Mouse (Mus musculus) central nervous system, embryonic 18 days (tissue): ENCODE results near the gene Slc19a3. TPM values are rescaled to one million over a fixed set of nuclear protein-coding genes. Genes with fewer than 3 reads are reported as not detected.

Experiments
- polyA plus RNA-seq: library from polyadenylated mRNA; depleted of rRNA; stranded (reverse); fragments of >200 nt; gene quantifications from 2 replicates; pipeline ENCODE4 v1.2.3, GENCODE M21; 2012; rRNA removed

Gene Slc19a3
- 2.0 TPM in 2 replicates for polyA plus RNA-seq

GRCm38 (mm10) chr1:83038109-83038672, at the start of gene Slc19a3:
Gene Slc19a3 (minus strand): TSS chr1:83038448.

GRCm38 (mm10) chr1:83060643-83061042, 22.4 kb upstream of the Slc19a3 start, which contains the start of gene Krtap28-13:
Gene Krtap28-13 (plus strand): TSS chr1:83060930.

DNA sequence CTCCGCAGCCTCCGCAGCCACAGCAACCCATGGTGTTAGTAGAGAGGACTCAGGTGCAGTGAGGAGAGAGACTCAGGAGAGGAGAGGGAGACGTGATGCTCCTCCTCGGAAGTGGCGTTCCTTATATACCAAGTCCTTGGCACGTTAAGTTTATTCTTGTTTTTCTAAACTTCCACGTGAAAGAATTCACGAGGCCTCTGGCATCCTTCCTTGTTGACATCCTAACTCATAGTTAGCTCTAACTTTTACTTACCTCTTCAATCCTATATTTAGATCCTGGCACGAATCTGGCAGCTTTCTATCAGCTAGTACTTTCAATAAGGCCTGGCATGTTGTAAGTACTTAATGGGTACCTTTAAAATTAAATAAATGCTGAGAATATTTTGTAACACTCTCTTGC, 21.0 kb upstream of the Slc19a3 start, which contains the start of gene A030005K14Rik:
Gene A030005K14Rik (minus strand): TSS at position 101 of the 400 bp plus-strand sequence.

GRCm38 (mm10) chr1:83044882-83045427, 6.7 kb upstream of the Slc19a3 start, which contains the start of gene Gm47969:
Gene Gm47969 (plus strand): TSS chr1:83044932.

GRCm38 (mm10) chr1:83042380-83042779, 4.1 kb upstream of the Slc19a3 start, which contains the start of gene Krtap28-10:
Gene Krtap28-10 (minus strand): TSS chr1:83042480.

GRCm38 (mm10) chr1:83000306-83000705, 37.9 kb downstream of the Slc19a3 start, which contains the start of gene Gm47959:
Gene Gm47959 (plus strand): TSS chr1:83000548.

Other genes starting within 250 kb of the Slc19a3 start
- 54.6 and 57.5 TPM in 2 replicates for gene Agfg1, start 199.0 kb downstream of the Slc19a3 start, polyA plus RNA-seq
- gene A030005L19Rik, start 125.1 kb downstream of the Slc19a3 start, polyA plus RNA-seq = 1.8 and 2.0 TPM in 2 replicates
- gene A030014E15Rik, start 113.5 kb downstream of the Slc19a3 start, polyA plus RNA-seq = 0.12 and 0.18 TPM in 2 replicates
- gene Gm6217, start 107.0 kb downstream of the Slc19a3 start, polyA plus RNA-seq = not detected in 2 replicates
- gene A030003K21Rik, start 95.1 kb downstream of the Slc19a3 start, polyA plus RNA-seq = not detected in 2 replicates
- gene Gm7544, start 82.4 kb downstream of the Slc19a3 start, polyA plus RNA-seq = not detected in 2 replicates
- gene Gm47955, start 78.2 kb downstream of the Slc19a3 start, polyA plus RNA-seq = not detected in 2 replicates
- gene Gm47959, start 37.9 kb downstream of the Slc19a3 start, polyA plus RNA-seq = not detected in 2 replicates
- gene Krtap28-10, start 4.0 kb upstream of the Slc19a3 start, polyA plus RNA-seq = not detected in 2 replicates
- gene Gm47969, start 6.5 kb upstream of the Slc19a3 start, polyA plus RNA-seq = not detected in 2 replicates
- gene A030005K14Rik, start 20.9 kb upstream of the Slc19a3 start, polyA plus RNA-seq = not detected in 2 replicates
- not detected in 2 replicates for gene Krtap28-13, start 22.5 kb upstream of the Slc19a3 start, polyA plus RNA-seq
- gene Ccl20, start 78.3 kb upstream of the Slc19a3 start, polyA plus RNA-seq = not detected in 2 replicates
- gene Daw1, start 121.3 kb upstream of the Slc19a3 start, polyA plus RNA-seq = 3.0 and 5.1 TPM in 2 replicates